Mouse (Mus musculus) hindbrain, embryonic 11.5 days (tissue): Measurements from ENCODE around the gene Phykpl. TPM values are rescaled to one million over a fixed set of nuclear protein-coding genes. Genes with fewer than 3 reads are reported as not detected.
A peak's percentile ranks its signal among the peaks of the same experiment; 100 is the strongest.

ENCODE experiments used
- ATAC-seq: fragments of 200-750 bp; cut with Nextera tagmentation; 2 replicates; pipeline ENCODE4 v1.8.0; 2017; ENCODE audit warnings: mild to moderate bottlenecking, moderate TSS enrichment, moderate library complexity; ENCODE audit not compliant: low FRiP score
- DNase-seq: peaks from one replicate; pipeline ENCODE4 v3.0.0-alpha.2; 2015; ENCODE audit warnings: low spot score
- H3K27ac ChIP-seq: fragments of 300-500 bp; sonication (generic); 2 replicates; pipeline ENCODE4 v1.5.1; 2014; ENCODE audit warnings: mild to moderate bottlenecking, low read depth, low read length
- H3K27me3 ChIP-seq: fragments of 300-500 bp; sonication (generic); 2 replicates; pipeline ENCODE4 v1.6.1; 2014; ENCODE audit warnings: mild to moderate bottlenecking, low read length, moderate library complexity, mixed read lengths; ENCODE audit not compliant: control insufficient read depth, insufficient read depth
- H3K36me3 ChIP-seq: fragments of 300-500 bp; sonication (generic); 2 replicates; pipeline ENCODE4 v1.6.1; 2014; ENCODE audit warnings: mild to moderate bottlenecking, low read length, moderate library complexity, mixed read lengths; ENCODE audit not compliant: control insufficient read depth, insufficient read depth
- H3K4me1 ChIP-seq: fragments of 300-500 bp; sonication (generic); replicated peaks from 2 replicates; pipeline ENCODE4 v1.6.1; 2014; ENCODE audit warnings: low read length, mixed read lengths; ENCODE audit not compliant: control insufficient read depth, insufficient read depth
- H3K4me2 ChIP-seq: fragments of 300-500 bp; sonication (generic); replicated peaks from 2 replicates; pipeline ENCODE4 v1.6.1; 2014; ENCODE audit warnings: mild to moderate bottlenecking, low read depth, low read length
- H3K4me3 ChIP-seq: fragments of 300-500 bp; sonication (generic); 2 replicates; pipeline ENCODE4 v1.5.1; 2014; ENCODE audit warnings: low read depth, low read length
- H3K9ac ChIP-seq: fragments of 300-500 bp; sonication (generic); 2 replicates; pipeline ENCODE4 v1.6.1; 2014; ENCODE audit warnings: low read depth, low read length
- H3K9me3 ChIP-seq: fragments of 300-500 bp; sonication (generic); 2 replicates; pipeline ENCODE4 v1.6.1; 2016; ENCODE audit warnings: low read length; ENCODE audit not compliant: control insufficient read depth
- WGBS: fragments of 180-500 bp; shearing (Covaris S2); extraction: QIAGEN DNeasy Blood & Tissue Kit; methylation state at CpG from one replicate; pipeline ENCODE4 v1.1.7; 2014; 5-methylcytosine and 5-hydroxymethylcytosine counted together
- polyA plus RNA-seq: library from polyadenylated mRNA; unstranded; fragments of >200 nt; fragmentation: Nextera tagmentation; extraction: Ambion mirVana; gene quantifications from 2 replicates; pipeline ENCODE4 v1.2.1, GENCODE M21; 2014

Phykpl gene
- polyA plus RNA-seq, 1 experiment from 2014 or later = 13.2 TPM

GRCm38 (mm10) chr11:51636323-51636684 is 51.7 kb downstream of the Phykpl start:
- Histone ChIP-seq H3K9me3 (no peaks in the 10 kb centered on the region), H3K36me3 (no peaks in the 10 kb centered on the region), H3K27ac (no peak overlapping the region; the same call in 1 of the 2 replicates), H3K27me3 (no peaks in the 10 kb centered on the region), H3K4me1 (no peaks in the 10 kb centered on the region), H3K4me2 (peak overlapping the region; percentile 69), H3K9ac (peak overlapping the region; percentile 58), H3K4me3 (peak overlapping the region; percentile 64)
- WGBS = 4% methylated on average over 6 of the region's 6 CpGs
- DNase-seq = peak; percentile 78
- ATAC-seq = 0 out of 2 replicates have a peak, but pooled peaks have one; percentile 45

GRCm38 (mm10) chr11:51637971-51638414 is 53.4 kb downstream of the Phykpl start:
- Histone ChIP-seq H3K9ac (no peak overlapping the region), H3K4me1 (no peaks in the 10 kb centered on the region), H3K27me3 (no peaks in the 10 kb centered on the region), H3K4me2 (no peak overlapping the region; the same call in 1 of the 2 replicates), H3K4me3 (no peak overlapping the region), H3K27ac (no peak overlapping the region), H3K36me3 (no peaks in the 10 kb centered on the region), H3K9me3 (no peaks in the 10 kb centered on the region)
- ATAC-seq (no peak), DNase-seq (peak; percentile 59)
- 4% methylated on average over 17 of the region's 17 CpGs for WGBS

GRCm38 (mm10) chr11:51638497-51638896 is 53.9 kb downstream of the Phykpl start:
- Histone ChIP-seq H3K36me3 (no peaks in the 10 kb centered on the region), H3K4me1 (no peaks in the 10 kb centered on the region), H3K4me2 (no peak overlapping the region), H3K9ac (no peak overlapping the region), H3K9me3 (no peaks in the 10 kb centered on the region), H3K27ac (no peak overlapping the region), H3K4me3 (no peak overlapping the region), H3K27me3 (no peaks in the 10 kb centered on the region)
- no peak for ATAC-seq
- whole genome bisulfite sequencing = 66% methylated on average over 5 of the region's 5 CpGs
- no peak for DNase-seq

GRCm38 (mm10) chr11:51640748-51641147 is 56.2 kb downstream of the Phykpl start:
- Histone ChIP-seq H3K27me3 (no peaks in the 10 kb centered on the region), H3K4me3 (no peak overlapping the region), H3K4me1 (no peaks in the 10 kb centered on the region), H3K9me3 (no peaks in the 10 kb centered on the region), H3K4me2 (no peak overlapping the region), H3K36me3 (no peaks in the 10 kb centered on the region), H3K9ac (no peak overlapping the region), H3K27ac (no peak overlapping the region)
- WGBS = 81% methylated on average over 7 of the region's 7 CpGs
- ATAC-seq = no peak
- no peak for DNase-seq

- ATAC-seq = no peak
- H3K36me3 ChIP-seq = no peaks in the 10 kb centered on the region
Observed at GRCm38 (mm10) chr11:51643202-51643601, 58.6 kb downstream of the Phykpl start.

GRCm38 (mm10) chr11:51643761-51644160 is 59.2 kb downstream of the Phykpl start:
- WGBS = 52% methylated on average over 15 of the region's 15 CpGs
- Histone ChIP-seq H3K4me3 (no peak overlapping the region), H3K27ac (no peak overlapping the region), H3K4me2 (no peak overlapping the region), H3K27me3 (no peaks in the 10 kb centered on the region), H3K36me3 (no peaks in the 10 kb centered on the region), H3K9ac (no peak overlapping the region), H3K4me1 (peaks cover 4% of the 10 kb centered on the region; the same call in 1 of the 2 replicates), H3K9me3 (no peaks in the 10 kb centered on the region)
- ATAC-seq (no peak), DNase-seq (no peak)

More at GRCm38 (mm10) chr11:51643202-51643601, 58.6 kb downstream of the Phykpl start:
- no peak overlapping the region for H3K4me2 ChIP-seq
- H3K9ac ChIP-seq = no peak overlapping the region
- H3K27ac ChIP-seq = no peak overlapping the region
- H3K27me3 ChIP-seq = no peaks in the 10 kb centered on the region
- H3K4me1 ChIP-seq = peaks cover under 1% of the 10 kb centered on the region; the same call in 1 of the 2 replicates
- WGBS = 78% methylated on average over 9 of the region's 9 CpGs
- H3K4me3 ChIP-seq = no peak overlapping the region
- H3K9me3 ChIP-seq = no peaks in the 10 kb centered on the region
- DNase-seq = no peak

- Histone ChIP-seq H3K27ac (no peak overlapping the region), H3K4me1 (peaks cover 9% of the 10 kb centered on the region; the same call in 1 of the 2 replicates), H3K4me3 (no peak overlapping the region), H3K36me3 (no peaks in the 10 kb centered on the region), H3K4me2 (no peak overlapping the region), H3K27me3 (no peaks in the 10 kb centered on the region), H3K9ac (no peak overlapping the region), H3K9me3 (no peaks in the 10 kb centered on the region)
- DNase-seq (no peak), ATAC-seq (no peak)
- WGBS = 74% methylated on average over 16 of the region's 16 CpGs
Observed at GRCm38 (mm10) chr11:51644217-51644616, 59.7 kb downstream of the Phykpl start.

GRCm38 (mm10) chr11:51645293-51645692 is 60.7 kb downstream of the Phykpl start:
- DNase-seq = no peak
- Histone ChIP-seq H3K4me3 (no peak overlapping the region), H3K4me1 (peaks cover 19% of the 10 kb centered on the region), H3K27me3 (peaks cover 6% of the 10 kb centered on the region), H3K27ac (no peak overlapping the region), H3K36me3 (no peaks in the 10 kb centered on the region), H3K9me3 (no peaks in the 10 kb centered on the region), H3K4me2 (no peak overlapping the region), H3K9ac (no peak overlapping the region)
- ATAC-seq = no peak
- 91% methylated on average over 13 of the region's 13 CpGs for WGBS

GRCm38 (mm10) chr11:51646245-51646644 is 61.7 kb downstream of the Phykpl start:
- Histone ChIP-seq H3K4me3 (no peak overlapping the region), H3K9me3 (no peaks in the 10 kb centered on the region), H3K4me2 (no peak overlapping the region), H3K9ac (no peak overlapping the region), H3K27ac (0 out of 2 replicates have a peak overlapping the region, but pooled peaks have one; percentile 5), H3K27me3 (peaks cover 10% of the 10 kb centered on the region), H3K36me3 (no peaks in the 10 kb centered on the region), H3K4me1 (peaks cover 19% of the 10 kb centered on the region)
- 92% methylated on average over 7 of the region's 7 CpGs for WGBS
- DNase-seq (no peak), ATAC-seq (no peak)
